Mouse (Mus musculus) thymus, postnatal 10 days (tissue): ENCODE data around the gene Ube2q2.
"Not testable (repeated sequence)": the region's sequence is repeated elsewhere in the genome, so short reads cannot be mapped to it uniquely, and the experiment has no call there.

ENCODE experiments used
- DNase-seq, 2 experiments: peaks; one replicate each; pipeline ENCODE4 v3.0.0; 2021; ENCODE audit warnings: low spot score in 2 of 2

Ube2q2 gene

DNA sequence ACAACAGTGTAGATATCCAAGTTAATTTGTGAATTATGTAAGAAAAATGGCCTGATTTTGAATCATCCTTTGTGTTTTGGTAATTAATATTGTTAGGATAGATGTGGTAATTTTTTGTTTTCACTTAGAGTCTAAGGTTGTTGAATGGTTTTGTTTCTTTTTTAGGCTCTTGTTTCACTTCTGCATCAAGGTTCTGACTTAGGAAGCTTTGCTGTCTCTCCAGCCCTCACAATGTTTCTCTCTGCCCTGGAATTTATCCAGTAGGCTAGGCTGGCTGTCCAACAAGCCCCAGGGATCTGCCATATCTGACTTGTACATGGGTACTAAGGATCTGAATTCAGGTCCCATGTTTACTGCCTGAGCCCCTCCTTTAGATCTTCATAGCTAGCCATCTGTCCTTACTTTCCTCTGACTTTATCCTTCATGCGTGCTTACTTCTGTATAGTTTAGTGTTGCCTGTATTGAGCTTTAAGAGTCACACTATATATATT, 23.6 kb downstream of the Ube2q2 start:
- DNase-seq, result no peak

DNA sequence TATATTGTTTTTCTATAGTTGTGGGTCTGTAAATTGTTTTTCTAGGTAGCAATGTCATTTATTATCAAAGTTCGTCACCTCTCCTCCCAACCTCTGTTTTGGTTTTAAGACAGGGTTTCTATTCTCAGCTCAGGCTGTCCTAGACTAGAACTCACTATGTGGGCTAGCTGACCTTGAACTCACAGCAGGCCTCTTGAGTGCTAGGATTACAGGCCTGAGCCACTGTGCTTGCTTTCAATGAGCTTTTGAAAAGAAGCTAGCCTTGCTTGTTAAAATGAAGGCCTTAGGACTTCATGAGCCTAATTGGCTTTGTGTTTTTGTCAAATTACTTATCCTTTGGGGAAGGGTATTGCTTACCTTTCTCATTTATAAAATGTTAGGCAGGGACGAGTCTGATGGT, 25.6 kb downstream of the Ube2q2 start:
- no peak for DNase-seq

DNA sequence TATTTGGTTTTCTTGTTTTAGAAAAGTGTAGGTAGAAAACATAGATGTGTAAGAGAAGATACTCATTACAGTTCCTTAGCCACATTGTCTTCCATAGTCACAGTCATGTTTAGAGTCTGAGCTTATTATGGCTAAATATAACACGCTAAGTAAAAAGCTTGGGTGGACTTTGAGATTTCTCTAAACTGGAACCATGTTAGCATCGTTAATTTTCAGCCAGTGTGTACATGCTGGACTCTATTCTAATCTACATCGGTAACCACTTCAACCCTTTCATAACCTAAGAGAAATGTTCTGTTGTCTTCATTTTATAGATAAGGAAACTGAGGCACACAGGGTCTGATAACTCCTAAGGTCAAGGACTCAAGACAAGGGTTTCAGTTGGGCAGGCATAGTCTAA, 47.2 kb downstream of the Ube2q2 start:
- no peak for DNase-seq

DNA sequence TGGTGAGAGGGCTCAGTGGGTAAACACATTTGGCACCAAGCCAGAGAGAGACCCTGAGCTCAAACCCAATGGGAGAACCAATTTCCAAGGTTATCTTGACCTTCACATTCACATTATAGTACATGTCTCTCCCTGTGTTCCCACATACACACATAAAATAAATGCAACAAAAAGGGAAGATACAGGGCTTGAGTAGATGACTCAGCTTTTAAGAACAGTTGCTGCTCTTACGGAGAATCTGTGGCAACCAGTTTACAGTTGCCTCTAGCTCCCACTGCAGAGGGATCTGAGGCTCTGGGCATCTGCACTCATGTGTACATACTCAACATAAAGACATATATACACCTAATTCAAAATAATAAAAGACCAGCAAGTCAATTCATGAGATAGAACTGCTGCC, 49.6 kb downstream of the Ube2q2 start:
- no peak for DNase-seq

DNA sequence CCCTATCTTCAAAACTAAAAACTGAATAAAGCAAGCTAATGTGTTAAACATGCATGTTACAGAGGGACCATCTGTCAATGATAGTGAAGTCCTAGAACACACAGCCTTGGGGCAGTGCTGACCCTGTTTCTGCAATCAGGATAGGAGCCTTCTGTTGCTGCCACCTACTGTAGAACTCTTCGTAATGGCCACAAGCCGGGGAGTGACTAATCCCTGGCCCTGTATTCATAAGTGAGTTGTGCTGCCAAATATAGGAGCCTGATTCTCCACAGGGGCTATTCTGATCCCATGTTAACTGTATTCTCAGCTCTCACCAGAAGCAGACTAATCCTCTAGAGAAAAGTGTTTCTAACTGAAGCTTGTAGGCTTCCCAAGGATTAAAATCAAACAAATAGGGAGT, 50.7 kb downstream of the Ube2q2 start:
- DNase-seq, result no peak

DNA sequence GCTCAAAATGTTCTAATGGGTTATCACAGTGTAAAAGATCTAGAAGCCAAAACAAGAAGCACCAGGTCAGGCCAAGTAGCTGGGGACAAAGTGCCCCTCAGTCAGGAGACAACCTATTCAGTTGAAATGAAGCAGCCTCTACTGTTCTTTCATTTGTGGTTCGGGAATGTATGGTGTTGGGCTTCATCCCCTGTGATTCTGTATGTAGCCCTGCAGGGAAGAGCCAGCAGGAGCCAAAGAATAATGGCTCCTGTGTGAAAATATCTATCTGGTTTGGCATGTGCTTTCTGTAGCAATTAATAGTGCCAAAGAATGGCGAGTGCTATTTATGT, 59.8 kb downstream of the Ube2q2 start:
- no peak for DNase-seq

DNA sequence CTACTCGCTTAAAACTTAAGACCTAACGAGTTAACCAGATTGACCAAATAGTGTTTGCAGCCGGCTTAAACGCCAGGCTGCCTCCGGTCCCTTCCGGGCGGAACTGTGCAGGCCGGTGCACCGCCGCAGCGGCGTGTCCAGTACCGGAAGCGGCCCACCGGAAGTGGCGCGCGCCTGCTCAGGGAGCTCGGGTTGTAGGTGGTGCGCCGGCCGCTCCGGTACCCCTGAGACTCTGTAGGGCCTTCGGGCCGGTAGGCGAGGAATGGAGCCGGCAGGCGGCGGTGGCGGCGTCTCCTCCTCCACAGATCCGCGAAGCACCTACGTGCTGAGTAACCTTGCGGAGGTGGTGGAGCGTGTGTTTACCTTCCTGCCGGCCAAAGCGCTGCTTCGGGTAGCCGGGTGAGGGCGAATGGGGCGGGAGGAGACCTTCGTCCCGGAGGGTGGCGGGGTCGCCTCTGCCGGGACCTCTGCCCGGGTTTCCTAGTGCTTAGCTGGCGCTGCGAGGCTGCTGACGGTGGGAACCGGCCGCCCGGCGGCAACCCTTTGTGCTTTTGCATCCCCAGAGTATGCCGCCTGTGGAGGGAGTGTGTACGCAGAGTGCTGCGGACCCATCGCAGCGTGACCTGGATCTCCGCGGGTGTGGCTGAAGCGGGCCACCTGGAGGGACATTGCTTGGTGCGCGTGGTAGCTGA, 60.3 kb downstream of the Ube2q2 start, which contains the start of gene Fbxo22:
Gene Fbxo22 (plus strand): TSS at position 136 of the 692 bp plus-strand sequence.
- DNase-seq, result peak; percentile 55 to 71

DNA sequence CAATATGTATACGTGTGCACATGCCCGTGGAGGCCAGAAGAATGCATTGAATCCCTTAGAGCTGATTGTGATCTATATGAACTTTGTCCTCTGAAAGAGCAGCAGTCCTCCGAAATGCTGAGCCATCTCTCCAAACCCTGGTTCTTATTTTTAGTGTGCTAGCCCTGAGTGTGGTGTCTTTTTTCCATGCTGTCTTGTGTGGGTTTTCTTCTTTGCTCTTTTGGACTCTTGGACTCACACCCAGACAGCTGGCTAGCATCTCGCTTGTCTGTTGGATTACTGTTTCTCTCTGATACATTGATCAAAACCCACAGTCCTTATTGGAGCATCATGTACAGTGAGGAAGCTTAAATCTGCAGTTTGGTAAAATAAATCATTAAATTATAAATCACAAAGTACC, 63.0 kb downstream of the Ube2q2 start:
- no peak for DNase-seq

DNA sequence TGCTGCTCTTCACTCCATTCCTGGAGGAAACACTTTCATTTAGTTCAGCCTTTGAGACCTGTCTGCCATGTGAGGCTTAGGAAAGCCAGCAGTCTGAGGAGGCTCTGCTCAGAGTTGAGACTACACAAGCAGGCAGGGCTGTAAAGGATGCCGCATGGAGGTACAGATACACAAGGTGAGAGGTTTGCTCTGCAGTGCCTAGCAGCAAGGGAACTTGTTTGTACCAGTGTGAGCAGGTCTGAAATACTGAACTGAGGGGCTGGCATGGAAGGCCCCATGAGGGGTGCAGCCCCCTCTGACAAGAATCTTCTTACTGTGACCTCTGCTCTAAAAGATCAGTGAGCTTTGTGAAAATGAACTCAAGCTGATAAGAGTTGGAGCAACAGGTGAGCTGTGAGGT, 64.7 kb downstream of the Ube2q2 start:
- no peak for DNase-seq

DNA sequence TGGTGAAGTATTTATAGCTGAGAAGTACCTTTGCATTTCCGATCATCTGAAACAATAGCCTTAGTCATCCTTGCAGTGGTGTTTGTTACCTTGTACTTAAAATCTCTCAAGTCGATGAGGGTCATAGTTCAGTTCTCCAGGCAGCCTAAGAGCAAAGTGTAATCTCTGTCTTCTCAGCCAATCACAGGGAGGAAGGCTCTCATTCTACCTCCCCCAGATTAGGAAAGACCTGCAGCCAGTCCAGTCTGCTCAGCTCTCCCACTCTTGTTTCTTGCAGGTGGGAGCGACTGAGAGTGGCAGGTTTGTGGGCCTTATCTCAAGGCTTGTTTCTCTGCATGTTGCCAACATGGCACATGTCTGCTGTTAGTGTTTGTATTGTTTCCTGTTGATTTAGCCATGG, 66.4 kb downstream of the Ube2q2 start:
- DNase-seq, result no peak

DNA sequence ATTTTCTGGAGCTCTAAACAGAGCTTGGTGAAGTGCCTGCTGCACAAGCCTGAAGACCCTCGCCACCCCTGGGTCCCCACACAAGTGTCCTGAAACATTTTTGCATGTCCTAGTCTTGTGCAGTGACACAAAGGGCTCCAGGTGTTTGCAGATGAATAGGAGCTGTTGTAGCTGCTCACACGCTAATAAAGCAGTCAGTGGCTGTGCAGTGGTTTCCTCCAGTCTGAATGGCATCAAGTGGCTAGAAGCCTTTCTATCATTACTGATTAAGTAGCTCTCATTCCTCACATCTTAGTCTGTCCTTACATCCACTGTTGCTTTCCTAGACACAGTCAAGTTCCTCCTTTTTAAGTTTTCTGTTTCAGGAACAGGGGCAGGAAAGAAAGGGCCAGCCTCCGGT, 67.0 kb downstream of the Ube2q2 start:
- no peak for DNase-seq

DNA sequence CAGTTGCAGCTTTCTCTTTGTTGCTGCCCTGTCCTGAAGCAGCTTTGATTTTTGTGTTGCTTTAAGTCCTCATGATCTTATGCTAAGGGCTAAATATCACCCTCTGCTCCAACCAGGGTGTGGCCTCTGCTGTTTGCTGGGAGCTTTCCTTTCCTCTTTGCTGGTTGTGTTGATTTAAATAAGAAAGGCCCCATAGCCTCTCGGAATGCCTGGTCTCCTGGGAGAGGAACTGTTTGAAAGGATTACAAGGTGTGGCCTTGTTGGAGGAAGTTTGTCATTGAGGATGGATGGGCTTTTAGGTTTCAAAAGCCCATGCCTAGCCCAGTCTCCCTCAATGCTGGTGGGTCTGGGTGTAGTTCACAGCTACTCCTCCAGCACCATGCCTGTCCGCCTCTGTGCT, 67.4 kb downstream of the Ube2q2 start:
- DNase-seq, result no peak

DNA sequence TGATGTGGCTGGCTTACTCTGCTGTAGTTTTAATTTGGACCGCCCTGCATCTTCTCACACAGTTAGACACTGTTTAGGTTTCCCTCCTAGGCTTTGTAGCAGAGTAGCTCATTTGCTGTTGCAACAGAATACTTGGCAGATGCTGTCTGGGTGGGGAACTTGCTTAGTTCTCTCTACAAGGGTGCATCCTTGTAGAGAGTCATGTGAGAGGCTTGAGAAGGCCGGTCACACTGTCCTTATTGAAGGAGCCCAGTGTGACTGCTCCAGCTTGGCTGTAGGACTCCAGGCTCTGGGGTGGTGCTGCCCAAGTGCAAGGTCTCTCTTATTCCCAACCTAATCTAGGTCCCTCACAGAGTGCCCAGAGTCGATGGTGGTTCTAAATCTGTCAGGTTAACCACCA, 68.7 kb downstream of the Ube2q2 start:
- no peak for DNase-seq

DNA sequence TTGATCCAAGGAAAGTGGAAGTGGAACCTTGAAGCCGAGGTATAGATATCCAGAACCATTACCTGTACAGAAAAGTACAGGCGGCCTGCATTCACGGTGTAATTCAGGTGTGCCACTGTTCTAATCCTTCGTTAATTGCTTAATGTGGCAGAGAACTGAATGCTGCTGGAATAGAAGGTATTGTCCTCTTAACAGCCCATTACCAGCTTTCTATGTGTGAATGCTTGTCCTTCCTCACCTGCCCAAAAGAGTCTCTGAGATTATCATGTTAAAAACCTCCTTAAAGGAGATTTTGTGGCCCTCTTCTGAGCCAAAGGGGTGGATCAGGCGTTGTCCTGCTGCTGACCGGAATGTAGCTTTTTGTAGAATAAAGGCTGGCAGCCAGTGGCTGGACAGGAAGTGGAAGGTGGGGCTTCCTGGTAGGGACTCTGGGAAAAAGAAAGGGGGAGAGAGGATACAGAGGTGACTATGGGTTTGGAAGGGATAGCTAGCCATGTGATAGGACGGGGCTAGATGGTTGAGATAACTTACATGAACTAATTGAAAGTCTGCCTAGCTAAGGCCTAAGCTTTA, 76.6 kb downstream of the Ube2q2 start:
- DNase-seq, result no peak

DNA sequence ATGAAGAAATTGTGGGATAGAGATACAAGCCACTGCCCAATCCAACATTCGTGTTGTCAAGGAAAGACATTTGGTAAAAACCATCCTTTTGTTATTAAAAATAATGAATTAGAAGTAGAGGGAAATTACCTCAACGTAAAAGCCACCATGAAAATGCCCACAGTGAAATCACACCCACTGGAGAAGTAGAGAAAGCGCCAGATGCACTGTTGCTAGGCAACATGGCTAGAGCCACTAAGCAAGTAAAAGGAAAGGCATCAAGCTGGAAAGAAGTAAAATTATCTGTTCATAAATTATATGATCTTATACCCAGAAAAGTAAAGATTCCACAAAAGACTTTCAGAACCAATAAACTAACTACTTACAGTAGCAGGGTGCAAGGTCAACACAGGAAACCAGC, 77.6 kb downstream of the Ube2q2 start:
- DNase-seq, result no peak

DNA sequence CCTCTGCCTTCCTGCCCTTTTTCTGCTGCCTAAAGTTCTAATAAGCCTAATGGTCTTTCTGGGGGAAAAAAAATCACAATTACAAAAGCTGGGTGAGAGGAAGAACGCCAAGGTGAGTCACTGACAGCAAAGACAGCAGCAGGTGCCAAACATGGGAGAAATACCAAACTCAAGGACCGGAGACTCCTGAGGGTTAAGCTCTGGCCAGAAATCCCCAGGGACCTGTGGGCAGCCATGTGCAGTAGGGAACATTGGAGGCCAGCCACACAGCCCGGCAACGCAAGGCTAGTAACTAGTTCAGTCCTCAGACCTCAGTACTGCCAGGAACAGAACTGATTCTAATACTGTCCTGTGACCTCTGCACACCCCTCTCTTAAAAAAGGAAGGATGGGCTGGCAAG, 79.5 kb downstream of the Ube2q2 start:
- DNase-seq, result no peak

DNA sequence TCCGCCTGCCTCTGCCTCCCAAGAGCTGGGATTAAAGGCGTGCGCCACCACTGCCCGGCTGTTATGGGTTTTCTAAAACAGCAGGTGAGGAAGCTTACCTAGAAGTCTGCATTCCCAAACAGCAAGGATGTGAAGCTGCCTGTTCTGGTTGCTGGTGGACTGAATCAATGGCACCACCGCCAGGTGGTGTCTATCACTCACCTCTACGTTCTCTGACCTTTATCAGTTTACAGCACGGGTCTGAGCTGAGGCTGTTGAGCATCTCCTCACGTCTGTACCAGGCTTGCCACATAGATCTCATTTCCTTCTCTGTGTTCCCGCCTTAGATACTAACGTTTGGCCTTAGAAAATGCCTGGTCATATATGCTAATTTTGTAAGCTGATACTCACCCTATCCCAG, 80.4 kb downstream of the Ube2q2 start:
- no peak for DNase-seq

DNA sequence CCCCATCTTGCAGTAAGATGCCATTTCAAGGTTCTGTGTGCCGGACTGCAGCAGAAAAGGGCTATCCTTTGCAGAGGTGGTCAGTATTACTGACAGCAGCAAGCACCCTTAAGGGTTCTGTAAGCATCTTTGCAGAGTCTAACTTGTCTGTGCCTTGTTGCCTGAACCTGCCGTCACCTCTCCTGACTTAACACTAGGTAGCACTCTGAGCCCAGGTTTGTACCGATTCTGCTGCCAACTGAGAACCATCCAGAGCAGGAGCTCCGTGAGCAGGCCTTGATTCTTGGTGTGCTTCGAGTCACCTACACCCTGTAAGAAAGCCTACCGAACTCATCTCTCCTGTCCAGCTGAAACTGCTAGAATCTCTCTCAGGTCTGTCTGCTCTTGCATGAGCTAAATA, 82.9 kb downstream of the Ube2q2 start:
- no peak for DNase-seq

DNA sequence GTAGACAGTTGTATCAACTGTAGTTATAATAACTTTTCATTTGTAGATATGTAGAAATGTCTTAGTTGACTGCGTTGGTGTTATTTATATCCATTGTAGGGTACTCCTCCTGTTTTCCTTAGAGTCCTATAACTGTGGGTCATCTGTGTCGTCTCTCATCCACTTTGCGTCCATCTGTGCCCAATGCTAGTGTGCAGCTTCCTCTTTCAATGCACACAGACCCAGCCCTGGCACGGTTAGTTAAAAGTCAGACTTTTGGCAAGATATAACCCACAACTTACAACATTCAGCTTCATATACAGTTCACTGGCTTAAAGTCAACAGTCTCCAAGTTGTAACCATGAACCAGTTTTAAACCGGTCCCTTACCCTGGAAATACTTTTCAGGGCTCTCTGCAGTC, 83.5 kb downstream of the Ube2q2 start:
- DNase-seq, result no peak

DNA sequence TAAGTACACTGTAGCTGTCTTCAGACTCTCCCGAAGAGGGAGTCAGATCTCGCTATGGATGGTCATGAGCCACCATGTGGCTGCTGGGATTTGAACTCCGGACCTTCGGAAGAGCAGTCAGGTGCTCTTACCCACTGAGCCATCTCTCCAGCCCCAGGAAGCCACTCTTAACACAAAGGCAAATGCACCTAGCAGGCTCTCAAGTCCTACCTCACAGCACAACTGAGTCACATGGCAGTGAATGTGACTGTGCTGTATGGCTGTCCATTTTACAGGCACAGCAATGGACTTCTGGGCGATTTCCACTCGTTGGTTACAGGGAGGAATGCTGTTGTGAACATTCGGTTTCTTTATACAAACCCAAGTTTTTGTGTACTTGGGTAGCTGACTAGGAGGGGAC, 83.9 kb downstream of the Ube2q2 start:
- no peak for DNase-seq

DNA sequence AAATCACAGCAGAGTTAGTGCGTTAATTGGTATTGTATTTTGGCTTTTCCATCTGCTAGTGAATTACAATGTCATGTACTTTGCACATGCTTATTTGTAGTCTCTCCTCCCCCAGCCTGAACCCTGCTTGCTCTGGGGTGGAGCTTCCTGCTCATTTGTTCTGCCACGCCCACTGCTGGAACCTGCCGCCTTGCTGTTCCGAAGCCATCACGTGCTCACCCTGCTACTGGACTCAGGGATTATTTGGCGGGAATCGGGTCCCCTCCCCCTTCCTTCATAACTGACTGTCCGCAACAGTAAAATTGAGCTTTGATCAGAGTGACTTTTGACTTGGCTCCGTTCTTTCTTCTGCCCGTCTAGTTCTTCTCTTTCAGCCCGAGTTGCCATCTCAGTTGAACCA, 84.4 kb downstream of the Ube2q2 start:
- not testable (repeated sequence) for DNase-seq

DNA sequence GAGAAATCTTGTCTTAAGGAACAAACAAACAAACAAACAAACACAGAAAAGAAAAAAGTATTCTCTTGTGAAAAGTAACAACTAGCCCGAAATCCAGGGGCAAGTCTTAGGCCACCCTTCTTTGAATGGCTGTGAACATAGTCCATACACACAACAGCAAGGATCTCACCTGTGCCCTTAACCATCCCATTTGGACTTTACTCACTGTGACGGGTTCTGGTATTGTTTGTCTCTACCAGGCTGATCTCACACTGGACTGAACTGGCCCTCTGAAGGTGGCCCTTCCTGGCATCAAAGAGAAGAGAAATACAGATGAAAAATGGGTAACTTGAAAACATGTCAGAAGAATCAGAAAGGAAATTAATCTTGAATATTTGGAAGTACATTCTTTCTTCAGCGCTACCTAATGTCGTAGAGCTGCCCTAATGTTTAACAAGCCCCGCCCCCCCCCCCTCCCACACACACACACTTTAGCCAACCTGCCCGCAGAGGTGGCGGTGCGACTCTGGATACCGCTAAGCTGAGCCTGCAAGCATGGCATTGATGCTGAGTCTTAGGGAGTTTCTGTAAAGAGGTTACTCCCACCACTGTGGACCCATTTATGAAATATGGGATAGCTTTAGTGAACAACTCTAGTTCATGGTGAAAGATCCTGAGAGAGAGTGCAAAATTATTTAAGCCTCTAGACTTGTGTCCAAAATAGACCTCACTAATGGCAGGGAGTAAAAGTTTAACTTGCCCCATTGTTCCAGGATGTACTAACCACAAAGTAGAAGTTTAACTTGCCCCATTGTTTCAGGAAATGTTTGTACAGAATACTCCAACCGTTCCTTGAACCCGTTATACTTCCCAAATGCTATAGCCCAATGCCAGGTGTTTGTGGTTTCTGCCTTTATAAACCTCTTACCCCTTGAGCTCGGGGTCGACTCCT, 87.8 kb downstream of the Ube2q2 start:
- DNase-seq, result no peak

DNA sequence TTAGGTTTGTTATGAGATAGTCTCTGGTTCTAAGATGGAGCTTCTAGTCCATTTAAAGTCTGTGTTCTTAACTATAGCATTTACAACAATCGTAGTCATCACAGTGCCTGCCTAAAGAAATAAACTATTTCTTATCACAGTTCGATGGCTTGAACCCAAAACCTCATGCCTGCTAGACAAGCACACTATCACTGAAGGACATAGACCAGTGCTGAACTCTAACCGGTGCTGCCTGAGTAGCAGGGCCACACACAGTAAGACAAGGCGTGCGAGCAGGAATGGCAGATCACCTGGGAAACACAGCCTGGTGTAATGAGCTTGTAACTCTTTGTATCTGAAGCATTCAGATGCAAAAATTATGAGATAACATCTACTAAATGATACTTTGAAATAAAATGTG, 92.2 kb downstream of the Ube2q2 start:
- DNase-seq, result no peak
